Comparison of ENCODE assay signal across 8 mouse cellular contexts in genomic region chr5:145234636-145235035, GRCm38 (mm10). TPM values are rescaled to one million over a fixed set of nuclear protein-coding genes. Genes with fewer than 3 reads are reported as not detected.
DNase-seq lines count a peak whose midpoint lies in the region; ATAC-seq and TF ChIP-seq lines count a peak whose summit lies in the region.

No protein-coding gene starts in this region.

- no peak overlapping the region for H3K9ac ChIP-seq in limb, embryonic 11.5 days (ENCODE audit: low read length)

- TF ChIP-seq POLR2A in brain, embryonic 14.5 days (IDR thresholded peaks at IDR 0.05; ENCODE audit: borderline replicate concordance, extremely low read depth, insufficient read depth, insufficient read length, poor library complexity, severe bottlenecking) = no peak

- no peaks in the 10 kb centered on the region for H3K9me3 ChIP-seq in limb, embryonic 11.5 days (ENCODE audit: control insufficient read depth, low read length)
- no peaks in the 10 kb centered on the region for H3K9me3 ChIP-seq in limb, embryonic 10.5 days (replicated peaks)

- no peak overlapping the region for H3K4me3 ChIP-seq in limb, embryonic 11.5 days (ENCODE audit: low read depth, low read length)
- no peak overlapping the region for H3K4me3 ChIP-seq in limb, embryonic 10.5 days

- 0 out of 2 replicates have a peak, but pooled peaks cover 3% of the 10 kb centered on the region for H3K4me1 ChIP-seq in limb, embryonic 11.5 days (ENCODE audit: control insufficient read depth, insufficient read depth, low read length)
- H3K4me1 ChIP-seq in limb, embryonic 10.5 days = peaks cover 11% of the 10 kb centered on the region

- DNase-seq in cerebellum, postnatal 14 days = peak; percentile 41 to 49
- no peak for DNase-seq in cerebellum, adult 11 months
- peak; percentile 34 for DNase-seq in limb, embryonic 11.5 days (ENCODE audit: low spot score)
- no peak for DNase-seq in limb, embryonic 10.5 days (ENCODE audit: low spot score)
- DNase-seq in brain, embryonic 14.5 days (ENCODE audit: low read depth) = peak; percentile 51
- DNase-seq in lung, postnatal 25 days (ENCODE audit: low spot score) = peak; percentile 18
- no peak for DNase-seq in ovary, postnatal 10 days (ENCODE audit: low spot score)
- no peak for DNase-seq in urinary bladder, postnatal 36 days (ENCODE audit: low spot score in 2 of 2)

- H3K36me3 ChIP-seq in limb, embryonic 11.5 days (ENCODE audit: control insufficient read depth, insufficient read depth, low read length) = peaks cover 12% of the 10 kb centered on the region
- peaks cover 64% of the 10 kb centered on the region for H3K36me3 ChIP-seq in limb, embryonic 10.5 days

- no peak overlapping the region for H3K27ac ChIP-seq in limb, embryonic 11.5 days (replicated peaks; ENCODE audit: low read depth, low read length)
- no peak overlapping the region for H3K27ac ChIP-seq in limb, embryonic 10.5 days

- no peaks in the 10 kb centered on the region for H3K27me3 ChIP-seq in limb, embryonic 11.5 days (ENCODE audit: control insufficient read depth, insufficient read depth, low read length)
- H3K27me3 ChIP-seq in limb, embryonic 10.5 days (ENCODE audit: low read depth, poor library complexity, severe bottlenecking) = no peaks in the 10 kb centered on the region

- no peak for ATAC-seq in limb, embryonic 11.5 days (ENCODE audit: insufficient number of reproducible peaks, low FRiP score, low TSS enrichment, low read depth)

- no peak overlapping the region for H3K4me2 ChIP-seq in limb, embryonic 11.5 days (ENCODE audit: low read depth, severe bottlenecking)

- peak; percentile 55; the same call in 1 of the 2 replicates for TF ChIP-seq CTCF in brain, embryonic 14.5 days (IDR thresholded peaks at IDR 0.05; ENCODE audit: borderline replicate concordance, extremely low read depth, insufficient read depth, insufficient read length)

RNA-seq across cellular contexts. Expression of gene Zfp655, which starts 3.1 kb away (rescaled TPM):
- polyA plus RNA-seq in limb, embryonic 11.5 days (2014; fragmentation: Nextera tagmentation; extraction: Ambion mirVana) = 34.4 and 37.8 TPM in 2 replicates
- 26.0 and 31.2 TPM in 2 replicates for polyA plus RNA-seq in limb, embryonic 10.5 days (2016; fragmentation: Nextera tagmentation; extraction: Ambion mirVana)
- 20.9 and 21.4 TPM in 2 replicates for polyA plus RNA-seq in brain, embryonic 14.5 days (2012; rRNA removed)

RNA-seq across cellular contexts. Expression of gene Zkscan5, which starts 30.3 kb away (rescaled TPM):
- 21.2 and 23.6 TPM in 2 replicates for polyA plus RNA-seq in limb, embryonic 11.5 days (2014; fragmentation: Nextera tagmentation; extraction: Ambion mirVana)
- polyA plus RNA-seq in limb, embryonic 10.5 days (2016; fragmentation: Nextera tagmentation; extraction: Ambion mirVana) = 16.2 and 20.9 TPM in 2 replicates
- 9.3 and 12.3 TPM in 2 replicates for polyA plus RNA-seq in brain, embryonic 14.5 days (2012; rRNA removed)

RNA-seq across cellular contexts. Expression of gene Zkscan14, which starts 33.0 kb away (rescaled TPM):
- polyA plus RNA-seq in limb, embryonic 11.5 days (2014; fragmentation: Nextera tagmentation; extraction: Ambion mirVana) = 5.9 and 8.4 TPM in 2 replicates
- polyA plus RNA-seq in limb, embryonic 10.5 days (2016; fragmentation: Nextera tagmentation; extraction: Ambion mirVana) = 6.6 and 7.3 TPM in 2 replicates
- polyA plus RNA-seq in brain, embryonic 14.5 days (2012; rRNA removed) = 5.7 and 6.7 TPM in 2 replicates

RNA-seq across cellular contexts. Expression of gene Atp5j2, which starts 42.8 kb away (rescaled TPM):
- 568 and 582 TPM in 2 replicates for polyA plus RNA-seq in limb, embryonic 11.5 days (2014; fragmentation: Nextera tagmentation; extraction: Ambion mirVana)
- polyA plus RNA-seq in limb, embryonic 10.5 days (2016; fragmentation: Nextera tagmentation; extraction: Ambion mirVana) = 530 and 569 TPM in 2 replicates
- polyA plus RNA-seq in brain, embryonic 14.5 days (2012; rRNA removed) = 220 and 254 TPM in 2 replicates

RNA-seq across cellular contexts. Expression of gene Zscan25, which starts 45.7 kb away (rescaled TPM):
- polyA plus RNA-seq in limb, embryonic 11.5 days (2014; fragmentation: Nextera tagmentation; extraction: Ambion mirVana) = 0.40 and 0.94 TPM in 2 replicates
- 0.43 and 0.67 TPM in 2 replicates for polyA plus RNA-seq in limb, embryonic 10.5 days (2016; fragmentation: Nextera tagmentation; extraction: Ambion mirVana)
- polyA plus RNA-seq in brain, embryonic 14.5 days (2012; rRNA removed) = 20.4 and 21.4 TPM in 2 replicates

Comparison
In these comparisons a context has a peak if more than half of its experiments do, and no peak if none do; other contexts are left out.
1. DNase-seq: peak in cerebellum, postnatal 14 days (2 of 2), limb, embryonic 11.5 days (single experiment), brain, embryonic 14.5 days (single experiment) and lung, postnatal 25 days (single experiment); none in cerebellum, adult 11 months (single experiment), limb, embryonic 10.5 days (single experiment), ovary, postnatal 10 days (single experiment) and urinary bladder, postnatal 36 days (0 of 2).